Mouse (Mus musculus) urinary bladder, postnatal 36 days (tissue): ENCODE measurements at regions not wholly inside any gene's neighbourhood (a gene's known extent, or its start where the extent isn't known, plus 50 kb on each side); places are given as distances from the start of the nearest gene placed in this dataset.
"Not testable (repeated sequence)": the region's sequence is repeated elsewhere in the genome, so short reads cannot be mapped to it uniquely, and the experiment has no call there.

Source experiments
- DNase-seq, 2 experiments: peaks; one replicate each; pipeline ENCODE4 v3.0.0; 2022; ENCODE audit warnings: low spot score in 2 of 2, mixed read lengths in 1 of 2

DNA sequence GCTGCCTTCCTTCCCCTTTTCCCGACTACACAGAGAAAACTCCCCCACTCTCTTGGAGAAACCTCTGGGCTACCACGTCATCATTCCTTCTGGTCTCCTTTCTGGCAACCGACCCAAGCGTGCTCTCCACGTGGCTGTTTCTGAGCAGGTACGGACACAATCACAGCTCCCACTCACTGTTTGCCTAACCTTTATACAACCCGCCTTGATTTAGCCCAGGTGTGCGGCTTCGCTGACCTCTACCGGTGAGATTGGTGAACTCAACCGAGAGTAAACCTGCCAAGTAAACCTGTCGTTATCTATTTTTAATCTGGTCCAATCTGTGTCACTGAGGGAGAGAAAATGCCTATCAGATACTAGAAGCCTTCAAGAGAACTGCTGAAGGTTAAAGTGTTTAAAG is 142.7 kb upstream of the Gnai1 start:
- peak; percentile 2 to 16 for DNase-seq

DNA sequence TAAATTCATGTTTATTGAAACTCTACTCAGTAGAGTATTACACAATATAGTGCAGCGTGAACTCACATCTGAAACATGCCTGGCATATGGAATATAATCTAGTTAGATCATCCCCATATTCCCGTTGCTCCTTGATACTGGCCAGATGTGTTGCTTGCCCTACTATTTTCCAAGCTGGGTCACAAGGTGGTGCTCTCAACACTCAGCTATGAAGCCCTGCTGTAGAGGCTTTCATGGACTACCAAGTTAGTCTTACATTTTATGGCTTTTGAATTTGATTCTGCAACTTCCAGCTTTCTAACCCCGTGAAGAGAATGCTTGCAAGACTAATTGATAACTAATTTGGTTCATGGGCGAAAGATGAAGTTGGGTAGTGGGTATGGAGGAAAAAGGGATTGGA is 134.2 kb upstream of the Gnai1 start:
- no peak for DNase-seq

DNA sequence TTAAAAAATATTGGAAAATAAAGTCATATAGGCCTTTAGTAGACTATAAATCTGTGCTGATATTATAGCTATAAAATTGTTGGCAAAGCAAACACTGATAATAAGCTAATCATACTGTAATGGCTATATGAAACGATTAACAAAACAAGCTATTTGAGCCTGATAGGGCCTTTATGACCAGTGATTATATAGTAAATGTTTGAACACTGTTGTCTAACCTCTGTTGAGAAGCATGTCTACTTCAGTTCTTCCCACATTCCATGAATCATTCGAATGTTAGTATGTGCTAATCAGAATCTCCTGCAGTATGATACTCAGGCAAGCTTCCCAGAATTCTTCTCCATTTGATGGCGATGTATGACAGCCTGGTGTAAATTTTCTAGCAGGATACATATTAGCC is 129.6 kb upstream of the Gnai1 start:
- DNase-seq = no peak

DNA sequence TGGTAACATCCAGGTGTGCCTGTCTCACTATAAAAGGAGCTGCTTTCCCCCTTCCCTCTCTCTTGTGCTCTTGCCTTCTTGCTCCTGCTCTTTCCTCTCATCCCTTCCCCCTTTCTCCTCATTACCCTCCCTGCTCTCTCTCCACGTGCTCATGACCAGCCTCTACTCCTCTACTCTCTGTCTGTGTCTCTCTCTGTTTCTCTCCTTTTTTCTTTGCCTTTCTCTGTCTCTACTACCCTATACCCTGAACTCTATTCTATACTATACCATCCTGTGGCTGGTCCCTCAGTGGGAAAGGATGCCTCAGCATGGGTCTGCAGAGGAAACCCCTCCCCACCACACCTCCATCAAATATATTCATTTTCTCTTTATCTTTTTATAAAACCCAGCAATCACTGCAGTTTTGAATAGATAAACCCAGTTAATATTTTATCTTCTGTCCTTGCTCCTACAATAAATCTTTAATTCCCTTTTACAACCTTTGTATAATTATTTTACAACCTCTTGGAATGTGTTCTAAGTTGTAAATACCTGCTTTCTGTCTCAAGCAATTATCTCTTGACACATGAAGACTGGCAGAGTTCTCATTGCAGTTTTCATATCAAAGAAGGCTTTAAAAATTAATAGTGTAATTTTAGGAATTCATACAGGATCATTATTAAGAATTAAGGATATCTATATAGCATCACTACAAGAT is 127.1 kb upstream of the Gnai1 start:
- no peak for DNase-seq

DNA sequence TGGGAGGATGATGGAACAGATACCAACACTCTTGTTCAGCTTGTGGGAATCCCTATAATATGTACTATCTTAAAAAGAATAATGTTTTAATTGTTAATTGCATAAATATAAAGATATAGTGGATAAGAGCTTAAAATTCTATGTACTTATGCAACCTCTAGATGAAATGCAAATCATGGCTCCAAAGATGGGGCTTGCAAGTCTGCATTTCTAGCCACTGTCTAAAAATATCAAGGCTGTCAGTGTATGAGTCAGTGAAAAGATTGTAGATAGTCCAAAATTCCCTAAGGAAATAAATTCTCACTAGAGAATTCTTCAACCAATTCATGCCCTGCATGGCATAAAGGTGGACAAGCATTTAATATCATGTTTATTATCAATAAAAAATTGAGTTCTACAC is 124.2 kb upstream of the Gnai1 start:
- no peak for DNase-seq

DNA sequence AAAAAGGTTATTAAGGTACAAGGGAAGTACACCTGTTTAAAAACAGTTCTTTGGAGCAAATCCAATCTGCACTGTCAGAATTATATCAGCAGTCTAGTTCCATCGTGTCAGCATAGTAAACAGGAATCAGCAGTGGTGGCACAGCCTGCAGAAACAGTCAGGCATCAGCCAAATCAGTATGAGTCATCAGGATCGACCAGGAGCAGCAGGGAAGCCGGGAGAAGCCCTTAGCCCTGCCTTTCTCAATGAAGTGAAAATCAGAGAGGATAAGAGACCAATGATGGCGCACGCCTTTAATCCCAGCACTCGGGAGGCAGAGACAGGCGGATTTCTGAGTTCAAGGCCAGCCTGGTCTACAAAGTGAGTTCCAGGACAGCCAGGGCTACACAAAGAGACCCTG is 118.3 kb upstream of the Gnai1 start:
- DNase-seq = no peak

DNA sequence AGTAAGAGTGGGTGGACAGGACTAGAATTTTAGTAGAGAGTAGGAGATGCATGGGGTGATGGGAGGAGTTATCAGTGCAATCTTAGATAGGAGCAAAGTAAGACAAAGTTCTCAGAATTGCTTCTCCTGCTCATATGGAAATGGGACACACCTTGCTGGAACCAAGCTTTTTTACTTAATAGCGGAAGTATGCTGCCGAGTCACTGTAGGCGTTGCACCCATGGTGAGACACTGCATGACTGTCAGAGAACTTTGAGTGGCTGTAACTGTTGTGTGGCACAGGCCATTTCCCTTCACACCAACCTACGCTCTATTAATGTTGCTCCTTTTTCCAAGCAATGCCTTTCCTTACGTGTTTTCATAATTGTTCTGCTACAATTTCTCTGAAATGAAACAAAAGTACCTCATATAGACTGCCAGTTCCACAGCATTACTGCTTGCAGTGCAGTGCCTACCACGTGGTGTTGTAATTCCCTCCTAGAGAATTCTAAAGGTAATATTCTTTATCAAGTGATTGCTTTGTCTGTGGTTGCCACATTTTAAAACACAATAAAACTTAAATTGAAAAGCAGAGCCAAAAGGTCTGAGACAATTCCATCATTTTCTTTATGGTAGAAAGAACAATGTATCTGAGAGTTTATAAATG is 117.3 kb upstream of the Gnai1 start:
- no peak for DNase-seq

DNA sequence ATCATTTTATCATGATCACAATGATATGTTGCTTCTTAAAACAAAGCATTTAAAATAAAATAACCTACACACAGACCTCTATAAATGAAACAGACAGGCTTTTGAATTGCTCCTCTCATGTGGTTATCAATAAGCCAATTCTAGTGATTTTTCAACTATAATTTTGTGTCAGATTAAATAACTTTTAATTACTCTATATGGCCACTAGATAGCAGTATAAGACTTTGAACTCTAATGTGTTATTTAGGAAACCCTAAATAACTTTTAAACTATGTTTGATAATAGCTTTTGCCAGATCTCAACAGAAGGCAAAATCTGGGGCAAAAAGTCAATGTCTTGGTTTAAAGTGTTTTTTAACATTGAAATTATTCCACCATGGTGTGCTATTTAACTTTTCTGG is 112.0 kb upstream of the Gnai1 start:
- no peak for DNase-seq

DNA sequence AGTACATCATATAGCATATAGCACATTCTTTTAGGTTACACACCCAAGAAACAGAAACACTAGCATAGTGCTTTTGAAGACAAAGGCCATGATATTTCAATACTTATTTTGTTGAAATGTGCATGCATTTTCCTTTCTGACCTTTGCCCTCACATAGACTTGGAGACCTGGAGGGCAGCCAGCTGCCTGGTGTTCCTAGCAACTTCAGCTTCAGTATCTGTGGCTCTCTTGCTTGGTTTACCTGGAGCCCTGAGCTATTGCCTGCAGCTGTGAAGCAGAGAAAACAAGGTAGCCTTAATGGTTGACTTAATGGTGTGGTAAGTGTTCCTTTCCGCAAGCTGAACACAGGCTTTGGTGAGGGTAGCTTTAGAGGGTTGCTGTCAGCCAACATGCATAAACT is 97.6 kb upstream of the Gnai1 start:
- no peak for DNase-seq

DNA sequence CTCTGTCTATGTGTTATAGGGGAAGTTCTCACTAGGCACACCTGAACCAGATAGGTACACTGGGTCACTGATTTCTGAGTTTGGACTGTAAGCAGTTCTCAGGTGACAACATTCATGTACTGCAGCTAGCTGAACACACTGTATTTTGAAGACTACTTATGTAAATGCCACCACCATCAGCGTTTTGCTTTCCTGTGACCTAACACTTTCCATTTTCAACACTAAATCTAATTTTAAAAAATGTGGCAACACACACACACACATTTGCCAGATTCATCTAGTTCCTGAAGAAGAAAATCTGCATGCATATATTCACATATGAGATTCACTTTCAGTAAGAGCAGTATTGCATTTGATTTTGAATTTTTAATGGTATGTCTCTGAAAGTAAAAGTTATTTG is 96.0 kb upstream of the Gnai1 start:
- no peak for DNase-seq

DNA sequence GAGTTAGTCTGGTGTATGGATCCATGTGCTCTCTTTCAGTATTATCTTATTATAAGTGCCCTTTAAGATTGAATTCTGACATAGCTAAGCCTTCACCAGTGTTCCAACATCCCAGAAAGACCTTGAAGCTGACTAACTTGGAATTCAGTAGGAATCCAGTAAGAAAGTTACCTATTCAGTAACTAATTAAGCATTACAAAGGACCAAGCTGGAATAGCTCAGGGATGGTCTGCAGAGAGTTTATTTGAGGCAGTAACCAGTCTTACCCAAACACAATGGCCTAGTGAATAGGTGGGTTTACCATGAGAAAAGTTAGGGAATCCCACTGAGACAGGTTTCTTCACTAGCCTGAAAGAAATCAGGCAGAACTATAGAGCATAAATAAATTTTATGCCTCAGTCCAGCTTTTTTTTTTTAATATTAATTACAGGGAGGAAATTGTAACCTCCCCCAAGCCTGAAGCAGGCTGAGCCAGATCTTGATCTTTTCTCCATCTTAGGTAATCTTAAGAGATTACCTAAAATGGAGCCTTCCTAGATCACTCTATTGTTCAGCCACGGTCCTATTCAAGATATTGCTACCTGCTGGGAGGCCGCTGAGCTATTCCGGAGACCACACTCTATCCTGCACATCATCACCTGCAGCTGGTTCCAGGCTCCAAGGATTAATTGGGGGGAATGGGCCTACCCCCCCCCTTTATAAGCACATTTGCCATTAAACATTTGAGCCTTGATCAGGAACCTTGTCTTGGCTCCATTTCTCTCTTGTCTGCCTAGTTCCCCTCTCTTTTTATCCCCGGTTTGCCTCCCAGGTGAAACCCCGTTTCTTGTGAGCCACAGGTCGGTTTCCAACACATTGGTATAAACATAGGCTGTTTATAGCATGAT is 93.0 kb upstream of the Gnai1 start:
- not testable (repeated sequence) for DNase-seq

DNA sequence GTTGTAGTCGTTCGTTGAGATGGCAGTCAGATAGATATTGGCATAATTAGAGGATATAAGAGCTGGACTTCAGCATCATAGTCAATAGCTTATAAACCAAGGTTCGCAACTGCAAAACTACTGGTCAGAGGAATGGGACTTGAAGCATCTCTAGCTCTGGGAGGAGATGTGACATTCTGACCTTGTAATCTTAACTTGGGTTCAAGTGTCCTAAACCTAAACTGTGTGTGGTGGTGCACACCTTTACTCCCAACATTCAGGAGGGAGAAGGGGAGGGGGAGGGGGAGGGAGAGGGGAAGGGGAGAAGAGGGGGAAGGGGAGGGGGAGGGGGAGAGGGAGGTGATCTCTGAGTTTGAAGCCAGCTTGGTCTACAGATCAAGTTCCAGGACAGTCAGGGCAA is 89.1 kb upstream of the Gnai1 start:
- DNase-seq = no peak

DNA sequence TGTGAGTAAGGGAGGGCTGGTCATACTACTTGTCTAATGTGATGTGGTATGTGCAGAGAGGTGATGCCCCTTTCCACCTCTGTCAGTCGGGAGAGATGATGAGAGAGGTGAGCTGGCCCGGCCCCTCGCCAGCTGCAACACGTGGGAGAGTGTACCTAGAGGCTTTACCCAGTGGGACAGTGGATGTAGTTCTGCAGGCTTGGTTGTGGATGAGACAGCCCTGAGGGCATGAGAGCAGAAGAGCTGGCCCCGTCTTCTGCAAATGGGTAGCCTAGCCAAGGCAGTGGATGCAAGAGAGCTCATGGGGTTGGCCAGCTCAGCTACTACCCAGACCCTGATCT is 88.1 kb upstream of the Gnai1 start:
- no peak for DNase-seq

DNA sequence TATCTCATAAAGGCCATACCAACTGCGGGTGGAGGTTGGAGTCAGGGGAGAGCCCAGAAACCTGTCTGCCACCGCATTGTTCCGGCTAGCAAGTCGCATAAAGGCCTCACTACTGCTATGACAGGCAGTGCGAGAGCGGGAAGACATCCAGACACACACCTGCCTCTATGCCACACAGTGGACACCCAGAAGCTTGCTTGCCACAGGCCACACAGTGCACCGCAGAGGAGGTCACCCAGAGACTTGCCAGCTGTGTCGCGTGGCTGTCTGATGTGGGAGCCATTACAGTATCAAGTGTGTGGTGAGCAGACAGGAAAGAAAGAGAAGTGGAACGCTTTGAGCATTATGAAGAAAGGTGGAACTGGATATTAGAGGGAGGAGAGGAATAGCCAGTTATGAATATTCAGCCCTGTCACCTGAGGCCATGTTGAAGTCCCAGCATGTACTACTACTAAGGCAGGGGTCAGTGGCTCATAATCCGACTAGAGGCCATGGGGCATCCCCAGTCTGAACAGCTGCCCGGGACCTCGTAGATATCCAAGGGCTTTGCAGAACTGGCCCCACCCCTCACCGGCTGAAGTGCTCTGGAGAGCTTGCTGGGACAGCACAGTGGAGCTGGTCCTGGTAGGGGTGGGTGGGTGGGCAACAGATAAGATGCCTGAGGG is 87.6 kb upstream of the Gnai1 start:
- DNase-seq = no peak

DNA sequence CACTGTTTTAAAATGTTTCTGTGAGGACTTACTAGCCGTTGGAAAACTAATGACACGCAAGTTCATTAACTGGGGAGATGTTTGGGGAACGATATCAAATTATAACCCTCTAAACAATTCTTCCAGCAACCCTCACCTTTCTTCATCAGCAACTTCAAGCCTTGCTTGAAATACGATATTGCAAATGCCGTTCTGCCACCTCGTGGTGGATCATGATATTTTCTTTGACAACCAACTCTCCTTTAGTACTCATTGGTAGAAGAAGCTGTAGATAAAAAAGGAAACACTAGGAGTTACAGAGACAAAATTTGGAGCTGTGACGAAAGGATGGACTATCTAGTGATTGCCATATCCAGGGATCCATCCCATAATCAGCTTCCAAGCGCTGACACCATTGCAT is 85.8 kb upstream of the Gnai1 start:
- peak; percentile 35 to 49 for DNase-seq

DNA sequence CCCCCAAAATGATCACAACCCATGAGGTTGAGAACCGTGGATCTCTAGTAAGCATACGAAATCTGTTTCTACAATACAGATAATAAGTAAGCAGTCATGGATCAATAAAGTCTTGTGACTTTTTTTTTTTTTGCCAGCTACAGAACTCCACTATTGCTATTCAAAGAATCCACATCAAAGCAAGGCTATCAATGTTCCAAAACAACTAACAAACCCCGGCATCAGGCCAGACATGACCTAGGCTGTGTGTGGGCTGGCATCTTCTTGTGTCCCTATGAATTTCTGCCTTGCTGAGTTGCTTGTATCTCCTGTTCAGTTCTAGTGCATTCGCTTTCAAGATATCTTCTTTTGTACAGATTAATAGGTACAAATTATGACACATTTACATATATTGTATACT is 79.8 kb upstream of the Gnai1 start:
- DNase-seq = no peak

DNA sequence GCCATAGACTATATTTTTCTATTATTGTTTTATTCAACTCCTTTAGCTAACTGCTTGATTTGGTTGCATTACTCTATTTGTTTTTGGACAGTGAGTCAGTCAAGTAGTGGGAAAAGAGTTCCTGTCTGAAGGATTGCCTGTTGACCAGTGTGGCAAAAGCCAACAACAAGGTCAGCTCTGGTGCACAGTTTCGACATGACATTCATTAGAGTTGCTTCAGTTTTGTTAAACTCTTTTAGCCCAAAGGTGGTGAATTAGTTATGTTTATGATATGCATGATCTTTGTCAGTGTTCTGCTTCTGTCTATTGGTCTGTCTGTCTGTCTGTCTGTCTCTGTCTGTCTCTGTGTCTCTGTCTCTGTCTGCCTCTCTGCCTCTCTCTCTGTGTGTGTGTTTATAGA is 79.1 kb upstream of the Gnai1 start:
- DNase-seq = peak in 1 of 2 experiments; percentile 4

DNA sequence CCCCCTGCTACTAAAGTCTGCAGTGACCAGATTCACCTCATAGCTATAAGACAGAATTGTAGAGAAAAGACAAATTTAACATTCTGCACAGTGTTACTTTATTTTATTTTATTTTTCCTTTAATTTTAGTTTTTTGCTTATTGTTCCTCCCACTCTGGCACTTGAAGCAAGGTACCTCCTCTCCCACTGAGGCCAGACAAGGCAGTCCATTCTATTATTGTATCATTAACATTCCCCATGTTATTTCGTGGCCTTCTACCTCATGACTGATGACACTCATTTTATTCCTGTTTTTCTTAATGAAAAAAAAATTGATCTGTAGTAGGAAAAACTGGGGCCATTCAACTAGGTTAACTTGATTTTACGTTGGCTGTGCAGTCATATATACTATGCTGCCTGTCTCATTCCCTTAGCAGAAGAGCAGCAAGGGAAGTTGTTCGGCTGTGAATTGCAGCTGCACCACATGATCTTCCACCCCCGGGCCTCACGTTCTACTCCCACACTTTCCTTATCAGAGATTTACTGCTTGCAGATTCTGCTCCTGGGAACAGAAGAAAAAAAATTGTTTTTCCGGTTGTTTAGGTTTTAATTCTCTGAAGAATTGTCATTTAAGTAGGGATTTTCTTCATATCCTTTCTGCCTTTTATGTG is 76.1 kb upstream of the Gnai1 start:
- no peak for DNase-seq

DNA sequence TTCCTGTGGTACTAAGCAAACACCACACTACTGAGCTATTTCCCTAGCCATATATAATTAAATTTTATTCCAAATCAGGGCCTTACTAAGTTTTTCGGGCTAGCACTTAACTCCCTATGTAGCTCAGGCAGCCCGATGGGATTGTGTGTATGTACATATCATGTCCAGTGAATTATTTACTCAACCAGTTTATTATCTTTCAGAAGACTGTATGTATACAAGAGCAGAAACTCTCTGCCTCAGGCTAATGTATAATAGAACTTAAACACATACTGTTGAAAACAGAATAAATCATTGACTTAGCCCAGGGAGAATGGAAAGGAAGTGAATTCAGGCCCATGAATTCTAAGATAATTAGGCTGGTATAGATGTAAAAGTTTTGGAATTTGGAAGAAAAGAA is 74.1 kb upstream of the Gnai1 start:
- no peak for DNase-seq

DNA sequence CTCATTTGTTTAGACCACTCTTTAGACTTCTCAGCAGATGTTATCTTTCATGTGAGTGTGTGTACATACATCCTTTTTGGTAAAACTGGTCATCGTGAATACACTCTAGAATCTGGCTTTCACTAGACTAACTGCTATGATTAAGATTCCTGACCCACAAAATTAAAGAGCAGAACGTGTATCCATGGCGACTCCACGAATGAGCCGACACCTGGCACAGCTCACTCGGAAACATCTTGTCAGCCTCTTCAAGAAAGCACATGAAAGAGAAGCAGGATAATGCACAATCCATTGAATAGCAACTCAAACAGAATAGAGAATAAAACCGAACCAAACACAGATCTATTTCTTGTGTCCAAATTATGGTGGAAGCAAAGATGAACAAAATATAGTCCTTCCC is 73.1 kb upstream of the Gnai1 start:
- no peak for DNase-seq

DNA sequence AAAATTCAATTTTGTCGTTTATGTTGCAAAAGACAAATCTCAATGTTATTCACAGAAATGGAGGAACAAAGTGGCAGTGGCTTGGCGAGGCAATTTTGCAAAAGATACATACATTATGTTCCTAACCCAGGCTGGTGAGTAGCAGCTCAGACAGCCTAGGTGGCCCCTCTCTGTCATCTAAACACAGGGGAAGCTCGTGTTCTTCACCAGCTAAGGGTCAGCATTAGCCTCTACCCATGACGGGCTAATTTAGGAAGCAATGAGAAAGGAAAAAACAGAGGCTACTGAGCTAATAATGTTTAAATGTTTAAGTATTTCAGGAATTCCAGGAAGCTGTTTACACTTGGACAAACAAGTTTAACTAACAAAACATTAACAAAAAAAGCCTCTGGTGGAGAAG is 64.9 kb upstream of the Gnai1 start:
- no peak for DNase-seq

DNA sequence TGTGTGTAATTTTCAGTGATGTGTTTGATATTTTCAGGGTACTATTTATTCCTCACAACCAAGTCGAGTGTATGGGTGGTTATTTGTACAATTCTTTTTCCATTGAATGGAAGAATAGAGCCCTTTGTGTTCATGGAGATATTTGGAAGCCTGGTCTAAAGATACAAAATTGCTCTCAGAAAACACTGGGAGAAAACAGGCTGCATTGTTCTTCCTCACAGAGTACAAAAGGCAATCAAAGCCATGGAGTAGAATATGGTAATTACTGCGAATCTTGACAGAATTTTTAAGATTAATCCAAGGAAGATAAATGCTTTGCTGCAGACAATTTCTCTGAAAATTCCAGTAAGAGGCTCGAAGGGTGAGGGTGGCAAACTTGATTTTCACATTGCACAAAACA is 54.7 kb upstream of the Gnai1 start:
- DNase-seq = no peak
